ENCODE assay signal across 22 mouse cellular contexts in genomic region chr5:4654186-4654585, GRCm38 (mm10).
DNase-seq lines count a peak whose midpoint lies in the region; ATAC-seq and TF ChIP-seq lines count a peak whose summit lies in the region.
"Had no signal": no experiment of that assay in that cellular context is flagged by ENCODE, and none has a peak within 500 bp of the region (broad histone marks: within the 10 kb centered on the region; RNA-seq: fewer than 3 reads in every experiment).

No protein-coding gene starts in this region.

- H3K4me1 ChIP-seq in heart, embryonic 12.5 days (replicated peaks), result no peaks in the 10 kb centered on the region
- H3K4me1 ChIP-seq in liver, adult 2 months (ENCODE audit: control insufficient read depth, insufficient read depth, low read length), result no peaks in the 10 kb centered on the region
- no peaks in the 10 kb centered on the region; the same call in 1 of the 2 replicates for H3K4me1 ChIP-seq in hindbrain, postnatal 0 days (ENCODE audit: insufficient read depth, low read length)
- H3K4me1 ChIP-seq in hindbrain, embryonic 14.5 days (replicated peaks; ENCODE audit: control insufficient read depth, insufficient read depth, low read length), result peaks cover 13% of the 10 kb centered on the region
- H3K4me1 ChIP-seq: intestine, embryonic 15.5 days; liver, embryonic 12.5 days had no signal

- H3K27ac ChIP-seq in heart, embryonic 12.5 days (ENCODE audit: poor library complexity, severe bottlenecking), result no peak overlapping the region
- no peak overlapping the region for H3K27ac ChIP-seq in liver, adult 2 months (replicated peaks; ENCODE audit: insufficient read depth, low read depth, low read length)
- H3K27ac ChIP-seq in hindbrain, postnatal 0 days, result no peak overlapping the region
- H3K27ac ChIP-seq in hindbrain, embryonic 14.5 days, result no peak overlapping the region
- H3K27ac ChIP-seq: embryonic facial prominence, embryonic 12.5 days; hindbrain, embryonic 13.5 days; intestine, embryonic 15.5 days; layer of hippocampus, adult 2 months; limb, embryonic 10.5 days; liver, embryonic 12.5 days had no signal

- 0 out of 2 replicates have a peak, but pooled peaks cover 2% of the 10 kb centered on the region for H3K9me3 ChIP-seq in heart, embryonic 12.5 days (replicated peaks)
- no peaks in the 10 kb centered on the region for H3K9me3 ChIP-seq in hindbrain, postnatal 0 days (ENCODE audit: low read length)
- 0 out of 2 replicates have a peak, but pooled peaks cover 5% of the 10 kb centered on the region for H3K9me3 ChIP-seq in hindbrain, embryonic 14.5 days (ENCODE audit: control insufficient read depth, low read length)
- H3K9me3 ChIP-seq: embryonic facial prominence, embryonic 12.5 days; intestine, embryonic 15.5 days; limb, embryonic 10.5 days; liver, embryonic 12.5 days had no signal

- H3K27me3 ChIP-seq in heart, embryonic 12.5 days (replicated peaks), result no peaks in the 10 kb centered on the region
- H3K27me3 ChIP-seq in liver, adult 2 months (ENCODE audit: control insufficient read depth, insufficient read depth, low read length), result no peaks in the 10 kb centered on the region
- H3K27me3 ChIP-seq in hindbrain, postnatal 0 days (ENCODE audit: insufficient read depth, low read length), result no peaks in the 10 kb centered on the region
- no peaks in the 10 kb centered on the region for H3K27me3 ChIP-seq in hindbrain, embryonic 14.5 days (ENCODE audit: control insufficient read depth, insufficient read depth, low read length)
- H3K27me3 ChIP-seq: embryonic facial prominence, embryonic 12.5 days; hindbrain, embryonic 13.5 days; intestine, embryonic 15.5 days; liver, embryonic 12.5 days; Patski had no signal

- no peak overlapping the region for H3K4me2 ChIP-seq in heart, embryonic 12.5 days
- H3K4me2 ChIP-seq in hindbrain, postnatal 0 days (ENCODE audit: low read depth, low read length), result no peak overlapping the region
- H3K4me2 ChIP-seq in hindbrain, embryonic 14.5 days (replicated peaks), result no peak overlapping the region
- H3K4me2 ChIP-seq: embryonic facial prominence, embryonic 12.5 days; hindbrain, embryonic 13.5 days; intestine, embryonic 15.5 days; liver, embryonic 12.5 days had no signal

- H3K4me3 ChIP-seq in heart, embryonic 12.5 days, result no peak overlapping the region
- no peak overlapping the region for H3K4me3 ChIP-seq in liver, adult 2 months (ENCODE audit: insufficient read depth, low read depth, low read length)
- no peak overlapping the region for H3K4me3 ChIP-seq in hindbrain, postnatal 0 days (ENCODE audit: low read length)
- H3K4me3 ChIP-seq in hindbrain, embryonic 14.5 days (replicated peaks; ENCODE audit: low read length), result no peak overlapping the region
- H3K4me3 ChIP-seq: embryonic facial prominence, embryonic 12.5 days; hindbrain, embryonic 13.5 days; intestine, embryonic 15.5 days; layer of hippocampus, adult 2 months; limb, embryonic 10.5 days; liver, embryonic 12.5 days; myocyte had no signal

- TF ChIP-seq POLR2A in liver, adult 2 months (IDR thresholded peaks at IDR 0.05; ENCODE audit: extremely low read depth, insufficient read depth, low read length), result no peak

- no peak for ATAC-seq in heart, embryonic 12.5 days (ENCODE audit: insufficient number of reproducible peaks, low FRiP score)
- ATAC-seq in hindbrain, postnatal 0 days, result no peak
- no peak for ATAC-seq in hindbrain, embryonic 14.5 days (ENCODE audit: low FRiP score)
- ATAC-seq: forebrain, embryonic 16.5 days; intestine, embryonic 15.5 days; liver, embryonic 12.5 days; Patski had no signal

- no peak overlapping the region for H3K9ac ChIP-seq in heart, embryonic 12.5 days
- H3K9ac ChIP-seq in liver, adult 2 months (ENCODE audit: low read depth, low read length), result no peak overlapping the region
- no peak overlapping the region for H3K9ac ChIP-seq in hindbrain, postnatal 0 days (replicated peaks; ENCODE audit: low read length)
- H3K9ac ChIP-seq in hindbrain, embryonic 14.5 days, result no peak overlapping the region
- H3K9ac ChIP-seq: embryonic facial prominence, embryonic 12.5 days; hindbrain, embryonic 13.5 days; intestine, embryonic 15.5 days; liver, embryonic 12.5 days had no signal

- peak; percentile 94 for DNase-seq in heart, adult 11 months
- peak; percentile 23 for DNase-seq in liver, adult 2 months (ENCODE audit: extremely low read depth, low read depth, low spot score)
- DNase-seq in liver, result no peak
- peak; percentile 49 for DNase-seq in MN1 (ENCODE audit: low spot score)
- peak; percentile 44 to 56 for DNase-seq in heart, adult 9 months (ENCODE audit: low spot score in 2 of 2)
- DNase-seq in hindbrain, postnatal 0 days (ENCODE audit: low spot score), result no peak
- DNase-seq in hindbrain, embryonic 14.5 days (ENCODE audit: low spot score), result no peak
- DNase-seq: adrenal gland, postnatal 10 days; cerebellum, adult 9-10 months; lung, adult 2 months; midbrain, embryonic 14.5 days; thymus, postnatal 25 days had no signal

- TF ChIP-seq CTCF in liver, adult 2 months (IDR thresholded peaks at IDR 0.05; ENCODE audit: low read depth, low read length), result no peak
- TF ChIP-seq CTCF in hindbrain, postnatal 0 days (IDR thresholded peaks at IDR 0.05; ENCODE audit: low read depth), result no peak

- H3K36me3 ChIP-seq in heart, embryonic 12.5 days, result no peaks in the 10 kb centered on the region
- H3K36me3 ChIP-seq in liver, adult 2 months (ENCODE audit: control insufficient read depth, insufficient read depth, low read length), result no peaks in the 10 kb centered on the region
- no peaks in the 10 kb centered on the region for H3K36me3 ChIP-seq in hindbrain, postnatal 0 days (ENCODE audit: insufficient read depth, low read length)
- H3K36me3 ChIP-seq in hindbrain, embryonic 14.5 days (replicated peaks; ENCODE audit: control insufficient read depth, insufficient read depth), result no peaks in the 10 kb centered on the region
- H3K36me3 ChIP-seq: embryonic facial prominence, embryonic 12.5 days; hindbrain, embryonic 13.5 days; intestine, embryonic 15.5 days; limb, embryonic 10.5 days; liver, embryonic 12.5 days had no signal

- H3K79me2 ChIP-seq in liver, adult 2 months (ENCODE audit: control insufficient read depth, insufficient read depth, low read length), result no peaks in the 10 kb centered on the region

Comparison
In these comparisons a context has a peak if more than half of its experiments do, and no peak if none do; other contexts are left out.
1. DNase-seq: peak in heart, adult 11 months (single experiment), liver, adult 2 months (single experiment), MN1 (single experiment) and heart, adult 9 months (2 of 2); none in liver (single experiment), hindbrain, postnatal 0 days (single experiment) and hindbrain, embryonic 14.5 days (single experiment).